ENCODE assay signal across 14 mouse cellular contexts in the genomic region with DNA sequence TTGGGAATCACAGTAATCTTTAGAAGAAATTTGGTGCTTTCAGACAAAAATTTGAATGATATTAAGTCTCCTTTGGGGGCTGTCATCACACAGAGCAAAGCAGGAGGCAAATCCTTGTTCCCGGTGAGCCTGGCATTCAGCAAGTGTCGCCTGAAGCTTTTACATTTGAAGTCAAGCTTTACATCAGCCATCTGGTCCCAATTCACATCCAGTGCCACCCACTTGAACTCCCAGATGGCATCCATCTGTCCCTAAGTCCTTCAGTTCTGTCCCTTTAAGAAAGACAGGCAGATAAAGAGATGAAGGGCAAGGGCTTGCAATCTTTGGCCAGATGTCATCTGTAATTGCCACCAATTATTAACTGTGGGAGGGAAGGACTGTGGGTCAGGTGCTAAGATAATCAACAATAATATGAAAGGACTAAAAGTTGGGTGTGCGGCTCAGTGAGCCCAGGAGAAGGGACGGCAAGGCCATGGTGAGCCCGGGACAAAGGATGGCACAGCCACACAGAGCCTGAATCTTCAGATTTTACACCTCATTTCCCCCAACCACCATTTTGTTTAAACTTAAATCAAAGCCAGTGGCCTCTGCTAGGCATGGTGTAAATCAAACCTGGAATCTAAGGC. TPM values are rescaled to one million over a fixed set of nuclear protein-coding genes. Genes with fewer than 3 reads are reported as not detected.
DNase-seq lines count a peak whose midpoint lies in the region; ATAC-seq and TF ChIP-seq lines count a peak whose summit lies in the region.
"Had no signal": no experiment of that assay in that cellular context is flagged by ENCODE, and none has a peak within 500 bp of the region (broad histone marks: within the 10 kb centered on the region; RNA-seq: fewer than 3 reads in every experiment).

No protein-coding gene starts in this region.

- no peak overlapping the region for H3K27ac ChIP-seq in midbrain, postnatal 0 days (ENCODE audit: low read depth, low read length)
- no peak overlapping the region for H3K27ac ChIP-seq in midbrain, embryonic 10.5 days (replicated peaks)
- H3K27ac ChIP-seq: embryonic facial prominence, embryonic 12.5 days; limb, embryonic 15.5 days; stomach, embryonic 15.5 days had no signal

- no peaks in the 10 kb centered on the region for H3K27me3 ChIP-seq in midbrain, postnatal 0 days (ENCODE audit: insufficient read depth, low read length)
- no peaks in the 10 kb centered on the region for H3K27me3 ChIP-seq in midbrain, embryonic 10.5 days (ENCODE audit: low read depth, poor library complexity, severe bottlenecking)
- H3K27me3 ChIP-seq: embryonic facial prominence, embryonic 12.5 days; limb, embryonic 15.5 days; stomach, embryonic 15.5 days had no signal

- H3K36me3 ChIP-seq in midbrain, postnatal 0 days (ENCODE audit: insufficient read depth, low read length), result no peaks in the 10 kb centered on the region
- H3K36me3 ChIP-seq in midbrain, embryonic 10.5 days, result no peaks in the 10 kb centered on the region
- H3K36me3 ChIP-seq: embryonic facial prominence, embryonic 12.5 days; limb, embryonic 15.5 days; stomach, embryonic 15.5 days had no signal

- H3K4me1 ChIP-seq in midbrain, postnatal 0 days (ENCODE audit: insufficient read depth, low read length), result no peaks in the 10 kb centered on the region
- no peaks in the 10 kb centered on the region; the same call in 1 of the 2 replicates for H3K4me1 ChIP-seq in midbrain, embryonic 10.5 days
- H3K4me1 ChIP-seq: embryonic facial prominence, embryonic 12.5 days; limb, embryonic 15.5 days; stomach, embryonic 15.5 days had no signal

- 50% methylated on average over 5 of the region's 5 CpGs for WGBS in midbrain, postnatal 0 days
- WGBS in midbrain, embryonic 10.5 days, result 72% methylated on average over 5 of the region's 5 CpGs

- no peak for TF ChIP-seq CTCF in midbrain, postnatal 0 days (IDR thresholded peaks at IDR 0.05)

- ATAC-seq in midbrain, postnatal 0 days (ENCODE audit: low FRiP score), result no peak

- no peak overlapping the region for H3K9ac ChIP-seq in midbrain, postnatal 0 days (replicated peaks; ENCODE audit: low read length, poor library complexity, severe bottlenecking)
- H3K9ac ChIP-seq: embryonic facial prominence, embryonic 12.5 days; limb, embryonic 15.5 days; stomach, embryonic 15.5 days had no signal

- no peak overlapping the region for H3K4me3 ChIP-seq in midbrain, postnatal 0 days (ENCODE audit: low read depth, low read length)
- no peak overlapping the region for H3K4me3 ChIP-seq in midbrain, embryonic 10.5 days
- H3K4me3 ChIP-seq: embryonic facial prominence, embryonic 12.5 days; limb, embryonic 15.5 days; stomach, embryonic 15.5 days had no signal

- DNase-seq in heart, adult 11 months, result peak; percentile 66
- DNase-seq in heart, adult 8-10 months (ENCODE audit: low spot score), result no peak
- DNase-seq in midbrain, postnatal 0 days (ENCODE audit: low spot score), result peak; percentile 61
- DNase-seq in midbrain, embryonic 10.5 days (ENCODE audit: low spot score), result no peak
- peak; percentile 18 for DNase-seq in forelimb bud, embryonic 11.5 days (ENCODE audit: low read depth, low spot score)
- peak; percentile 4 to 44 for DNase-seq in right cerebral cortex, postnatal 36 days (ENCODE audit: low spot score in 2 of 2)
- no peak for DNase-seq in ovary, postnatal 14 days (ENCODE audit: low spot score)
- DNase-seq: gastrocnemius, postnatal 14 days had no signal

- H3K4me2 ChIP-seq in midbrain, postnatal 0 days (ENCODE audit: low read depth, low read length, poor library complexity, severe bottlenecking), result no peak overlapping the region
- H3K4me2 ChIP-seq: embryonic facial prominence, embryonic 12.5 days; limb, embryonic 15.5 days; stomach, embryonic 15.5 days had no signal

- no peaks in the 10 kb centered on the region for H3K9me3 ChIP-seq in midbrain, postnatal 0 days (ENCODE audit: low read length)
- no peaks in the 10 kb centered on the region for H3K9me3 ChIP-seq in midbrain, embryonic 10.5 days (replicated peaks)
- H3K9me3 ChIP-seq: embryonic facial prominence, embryonic 12.5 days; limb, embryonic 15.5 days; stomach, embryonic 15.5 days had no signal

RNA-seq across cellular contexts. Expression of a gene that starts 3.9 kb away (rescaled TPM):
- total RNA-seq in heart, adult 8-10 months (2022), result not detected
- total RNA-seq in midbrain, postnatal 0 days (2014; rRNA removed), result not detected in 2 replicates
- polyA plus RNA-seq in midbrain, postnatal 0 days (2015; fragmentation: Nextera tagmentation; extraction: Ambion mirVana), result 0.14 and 0.23 TPM in 2 replicates
- not detected in 2 replicates for polyA plus RNA-seq in midbrain, embryonic 10.5 days (2016; fragmentation: Nextera tagmentation; extraction: Ambion mirVana)
- total RNA-seq: gastrocnemius, postnatal 14 days had no signal
- polyA plus RNA-seq: embryonic facial prominence, embryonic 12.5 days; heart, postnatal 0 days; limb, embryonic 15.5 days; lung, embryonic 16.5 days had no signal

RNA-seq across cellular contexts. Expression of a gene that starts 35.3 kb away (rescaled TPM):
- total RNA-seq in heart, adult 8-10 months (2022), result 10 to 100 TPM; 34.1 to 50.4 (median 41.2) TPM
- 65.5 and 70.7 TPM in 2 replicates for total RNA-seq in midbrain, postnatal 0 days (2014; rRNA removed)
- 107 and 112 TPM in 2 replicates for polyA plus RNA-seq in midbrain, postnatal 0 days (2015; fragmentation: Nextera tagmentation; extraction: Ambion mirVana)
- 24.0 and 46.1 TPM in 2 replicates for polyA plus RNA-seq in midbrain, embryonic 10.5 days (2016; fragmentation: Nextera tagmentation; extraction: Ambion mirVana)

RNA-seq across cellular contexts. Expression of a gene that starts 35.9 kb away (rescaled TPM):
- 10 to 100 TPM; 15.0 to 19.3 (median 17.1) TPM for total RNA-seq in heart, adult 8-10 months (2022)
- 15.1 and 24.3 TPM in 2 replicates for total RNA-seq in midbrain, postnatal 0 days (2014; rRNA removed)
- 27.0 and 31.6 TPM in 2 replicates for polyA plus RNA-seq in midbrain, postnatal 0 days (2015; fragmentation: Nextera tagmentation; extraction: Ambion mirVana)
- polyA plus RNA-seq in midbrain, embryonic 10.5 days (2016; fragmentation: Nextera tagmentation; extraction: Ambion mirVana), result 10.9 and 14.4 TPM in 2 replicates

RNA-seq across cellular contexts. Expression of a gene that starts 53.1 kb away (rescaled TPM):
- total RNA-seq in heart, adult 8-10 months (2022), result not detected
- not detected in 2 replicates for total RNA-seq in midbrain, postnatal 0 days (2014; rRNA removed)
- not detected in 2 replicates for polyA plus RNA-seq in midbrain, postnatal 0 days (2015; fragmentation: Nextera tagmentation; extraction: Ambion mirVana)
- polyA plus RNA-seq in midbrain, embryonic 10.5 days (2016; fragmentation: Nextera tagmentation; extraction: Ambion mirVana), result not detected in 2 replicates
- total RNA-seq: gastrocnemius, postnatal 14 days had no signal
- polyA plus RNA-seq: embryonic facial prominence, embryonic 12.5 days; kidney, embryonic 16.5 days; lung, embryonic 16.5 days; stomach, embryonic 15.5 days had no signal

Comparison
In these comparisons a context has a peak if more than half of its experiments do, and no peak if none do; other contexts are left out.
1. DNase-seq: peak in heart, adult 11 months (single experiment), midbrain, postnatal 0 days (single experiment), forelimb bud, embryonic 11.5 days (single experiment) and right cerebral cortex, postnatal 36 days (2 of 2); none in heart, adult 8-10 months (single experiment), midbrain, embryonic 10.5 days (single experiment) and ovary, postnatal 14 days (single experiment).